Mouse (Mus musculus): Measurements from ENCODE around the gene Pfkfb4. TPM values are rescaled to one million over a fixed set of nuclear protein-coding genes. Genes with fewer than 3 reads are reported as not detected.

The Pfkfb4 gene
- 10 to 100 TPM; 18.8 to 43.0 TPM for total RNA-seq (2021)
- long read RNA-seq, experiment 1, partial matches to known transcripts, result 77 of 116 reads
- long read RNA-seq, experiment 1, other reads (novel, unspliced or antisense), result 38 of 116 reads
- long read RNA-seq, experiment 2, partial matches to known transcripts, result 48 of 72 reads
- long read RNA-seq, experiment 2, other reads (novel, unspliced or antisense), result 23 of 72 reads

GRCm38 (mm10) chr9:108991428-108992084, at the start of gene Pfkfb4:
Pfkfb4 (plus strand) TSS chr9:108991778.
- peak; percentile 98 for DNase-seq (ENCODE audit: low spot score)

DNA sequence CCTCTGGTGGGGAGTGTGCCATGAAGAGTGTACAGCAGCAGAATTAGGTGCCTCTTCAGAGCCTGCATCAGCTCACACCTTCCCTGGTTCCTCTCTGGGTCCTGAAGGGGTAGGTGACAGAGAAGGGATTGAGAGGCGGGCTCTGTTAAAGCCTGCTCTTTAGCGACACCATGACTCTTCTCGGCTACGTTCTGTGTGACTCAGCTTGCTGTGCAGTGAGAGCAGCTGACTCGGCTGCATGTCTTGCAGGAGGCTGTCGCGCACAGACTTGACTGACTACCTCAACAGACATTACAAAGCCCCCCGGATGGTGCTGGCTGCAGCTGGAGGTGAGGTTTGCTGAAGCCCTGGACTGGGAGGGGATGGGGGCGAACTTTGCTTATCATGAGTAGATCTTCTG, 46.5 kb upstream of the Pfkfb4 start:
- DNase-seq (ENCODE audit: low spot score), result no peak

DNA sequence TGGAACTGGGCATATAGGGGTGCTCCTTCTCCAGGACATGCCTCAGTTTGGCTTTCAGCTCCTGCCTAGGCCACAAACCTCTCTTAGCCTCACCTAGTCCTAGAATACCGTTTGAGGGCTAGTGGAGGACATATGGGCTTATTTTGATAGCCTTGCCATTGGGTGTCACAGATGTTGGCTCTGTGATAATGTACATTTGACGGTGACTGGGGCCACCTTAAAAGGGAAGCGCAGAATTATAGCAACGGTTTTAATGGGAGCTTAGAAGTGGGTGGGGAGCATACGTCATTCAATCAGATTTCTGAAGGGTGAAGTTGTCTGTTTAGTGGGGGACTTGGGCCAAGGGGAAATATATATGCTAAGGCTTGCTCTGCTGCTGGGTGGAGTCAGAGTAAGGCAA, 46.0 kb upstream of the Pfkfb4 start:
- no peak for DNase-seq (ENCODE audit: low spot score)

GRCm38 (mm10) chr9:108949231-108949966, 42.2 kb upstream of the Pfkfb4 start:
- DNase-seq (ENCODE audit: low spot score), result peak; percentile 56

DNA sequence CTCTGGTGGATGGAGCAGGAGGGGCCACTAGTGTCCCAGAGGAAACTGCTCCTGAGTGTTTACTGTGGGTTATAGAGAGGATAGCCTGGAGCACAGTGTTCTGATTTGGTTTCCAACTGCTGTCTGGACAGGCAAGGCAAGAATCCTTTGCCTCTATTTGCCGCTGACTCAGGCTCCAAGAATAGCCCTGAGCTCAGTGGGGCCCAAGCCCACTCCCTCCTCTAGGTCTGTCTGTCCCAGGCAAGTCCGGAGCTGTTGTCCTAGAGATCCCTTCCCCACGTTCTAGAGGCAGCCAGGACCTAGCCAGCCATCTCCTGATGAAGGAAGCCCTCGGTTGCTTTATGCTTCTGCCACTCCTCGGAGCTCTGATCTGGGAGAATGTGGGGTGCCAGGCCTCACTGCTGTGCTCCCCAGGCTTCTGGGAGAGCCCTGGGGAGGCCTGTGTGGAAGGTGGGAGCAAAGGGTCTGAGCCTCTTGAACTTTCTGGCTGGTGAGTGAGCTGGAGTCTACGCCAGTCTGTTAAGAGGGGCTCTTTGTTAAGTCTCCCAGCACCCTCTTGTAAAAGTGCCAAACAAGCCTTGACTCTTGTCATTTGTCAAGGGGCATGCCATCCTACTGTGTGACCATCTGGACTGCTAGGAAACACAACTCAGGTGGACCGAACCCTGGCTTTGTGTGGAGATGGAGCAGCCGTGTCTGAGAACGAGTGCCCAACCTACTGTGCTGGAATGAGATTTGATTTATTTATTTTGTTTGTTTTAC, 41.4 kb upstream of the Pfkfb4 start:
- peak; percentile 65 for DNase-seq (ENCODE audit: low spot score)

GRCm38 (mm10) chr9:108953081-108953636, 38.4 kb upstream of the Pfkfb4 start, which contains the start of gene Col7a1:
Col7a1 (plus strand) TSS chr9:108953586.
- no peak for DNase-seq (ENCODE audit: low spot score)

- no peak for DNase-seq (ENCODE audit: low spot score)
Measured at GRCm38 (mm10) chr9:108955241-108955640, 36.3 kb upstream of the Pfkfb4 start.

DNA sequence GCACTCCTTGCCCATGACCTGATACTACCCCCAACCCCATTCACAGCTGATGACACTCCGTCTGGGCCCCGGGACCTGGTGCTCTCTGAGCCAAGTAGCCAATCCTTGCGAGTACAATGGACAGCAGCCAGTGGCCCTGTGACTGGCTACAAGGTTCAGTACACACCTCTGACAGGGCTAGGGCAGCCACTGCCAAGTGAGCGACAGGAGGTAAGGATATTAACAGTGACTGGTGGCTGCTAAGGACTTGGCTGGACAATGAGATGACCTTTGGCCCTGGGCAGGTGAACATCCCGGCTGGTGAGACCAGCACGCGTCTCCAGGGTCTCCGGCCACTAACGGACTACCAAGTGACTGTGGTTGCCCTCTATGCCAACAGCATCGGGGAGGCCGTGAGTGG, 35.7 kb upstream of the Pfkfb4 start:
- no peak for DNase-seq (ENCODE audit: low spot score)

- DNase-seq (ENCODE audit: low spot score), result peak; percentile 12
Measured at GRCm38 (mm10) chr9:108963577-108963976, 28.0 kb upstream of the Pfkfb4 start.

DNA sequence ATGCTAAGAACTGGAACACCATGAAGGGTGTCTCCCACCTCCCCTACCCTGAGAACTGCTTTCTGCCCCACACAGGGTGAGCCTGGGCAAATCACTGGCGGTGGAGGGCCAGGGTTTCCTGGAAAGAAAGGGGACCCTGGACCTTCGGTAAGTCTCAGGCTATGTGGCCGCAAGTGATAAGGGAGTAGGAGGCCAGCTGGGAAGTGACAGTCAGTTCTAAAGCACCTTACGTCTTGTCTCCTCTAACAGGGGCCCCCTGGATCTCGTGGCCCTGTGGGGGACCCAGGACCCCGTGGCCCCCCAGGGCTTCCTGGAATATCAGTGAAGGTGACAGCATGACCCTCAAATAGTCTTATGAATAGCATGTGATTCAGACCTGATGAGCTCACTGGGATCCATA, 27.2 kb upstream of the Pfkfb4 start:
- DNase-seq (ENCODE audit: low spot score), result no peak

DNA sequence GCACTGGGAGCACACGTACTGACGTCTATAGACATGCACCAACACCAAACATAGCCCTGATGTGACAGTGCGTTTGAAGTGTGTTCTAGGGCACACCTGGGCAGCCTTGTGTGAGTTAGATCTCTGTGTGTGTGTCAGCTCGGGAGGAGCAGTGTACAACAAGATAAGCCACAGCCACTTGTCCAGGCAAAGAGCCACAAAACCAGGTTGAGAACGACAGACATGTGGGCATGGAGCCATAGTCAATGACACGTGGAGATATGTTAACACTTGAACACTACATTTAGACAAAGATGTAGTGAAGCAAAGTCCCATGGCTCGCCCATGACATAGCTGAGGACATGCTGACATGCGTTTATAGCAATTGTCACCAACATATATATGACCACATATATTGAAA, 21.0 kb upstream of the Pfkfb4 start:
- no peak for DNase-seq (ENCODE audit: low spot score)

DNA sequence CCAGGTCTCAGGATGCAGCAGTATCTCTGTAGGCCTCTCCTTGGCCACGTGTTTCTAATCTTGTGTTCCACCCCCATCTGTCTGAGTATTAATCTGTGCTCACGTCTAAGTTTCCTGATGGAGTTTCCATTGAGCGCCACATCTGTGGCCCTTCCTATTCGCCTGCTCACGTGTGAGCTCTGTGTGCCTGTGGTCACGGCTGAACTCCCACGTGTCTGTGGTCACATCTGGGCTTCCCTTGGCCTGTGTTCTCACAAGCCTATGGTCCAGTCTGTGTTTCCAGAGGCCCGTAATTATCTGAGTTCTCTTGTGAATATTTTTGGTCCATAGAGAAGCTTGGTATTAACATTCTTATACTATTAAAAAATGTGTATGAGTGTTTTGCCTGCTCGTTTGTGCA, 15.1 kb upstream of the Pfkfb4 start:
- DNase-seq (ENCODE audit: low spot score), result no peak

GRCm38 (mm10) chr9:108977966-108978365, 13.6 kb upstream of the Pfkfb4 start:
- DNase-seq (ENCODE audit: low spot score), result no peak

GRCm38 (mm10) chr9:108982498-108982897, 9.1 kb upstream of the Pfkfb4 start:
- DNase-seq (ENCODE audit: low spot score), result no peak

DNA sequence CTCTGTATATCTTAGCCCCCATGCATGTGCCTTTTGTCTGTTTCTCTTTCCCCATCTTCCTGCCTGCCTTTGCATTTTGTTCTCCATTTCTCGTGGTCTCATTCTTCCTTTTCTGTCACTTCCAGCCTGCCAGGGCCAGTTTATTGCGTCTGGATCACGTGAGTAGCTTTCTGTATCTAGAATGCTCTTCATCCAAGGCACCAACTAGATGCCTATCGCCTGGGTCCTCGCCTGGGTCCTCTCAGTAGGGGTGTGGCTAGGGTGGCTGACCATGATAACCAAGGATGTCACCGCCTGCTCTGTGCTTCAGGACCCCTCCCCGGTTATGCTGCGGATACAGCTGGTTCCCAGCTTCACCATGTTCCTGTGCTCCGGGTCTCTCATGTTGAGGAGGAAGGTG, 8.4 kb upstream of the Pfkfb4 start:
- DNase-seq (ENCODE audit: low spot score), result no peak

DNA sequence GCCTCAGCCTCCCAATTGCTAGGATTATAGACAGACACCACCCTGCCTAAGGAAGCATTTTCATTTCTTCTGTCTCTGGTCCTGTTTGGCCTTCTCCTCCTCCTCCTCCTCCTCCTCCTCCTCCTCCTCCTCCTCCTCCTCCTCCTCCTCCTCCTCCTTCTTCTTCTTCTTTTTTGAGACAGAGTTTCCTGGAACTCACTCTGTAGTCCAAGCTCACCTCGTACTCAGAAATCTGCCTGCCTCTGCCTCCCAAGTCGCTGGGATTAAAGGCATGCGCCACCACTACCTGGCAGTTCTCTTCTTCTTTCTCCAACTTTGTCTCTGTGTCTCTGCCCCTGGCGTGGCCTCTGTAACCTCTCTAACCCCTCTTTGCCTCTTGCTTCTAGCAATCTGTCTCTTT, 5.9 kb upstream of the Pfkfb4 start, which contains the start of gene Ucn2:
Ucn2 (plus strand) TSS at position 301 of the 400 bp plus-strand sequence.
- DNase-seq (ENCODE audit: low spot score), result no peak

GRCm38 (mm10) chr9:108987704-108988350, 3.8 kb upstream of the Pfkfb4 start:
- peak; percentile 68 for DNase-seq (ENCODE audit: low spot score)

- peak; percentile 51 for DNase-seq (ENCODE audit: low spot score)
Measured at GRCm38 (mm10) chr9:108989802-108990461, 1.6 kb upstream of the Pfkfb4 start.

GRCm38 (mm10) chr9:108990462-108990820, 1.1 kb upstream of the Pfkfb4 start:
- DNase-seq (ENCODE audit: low spot score), result peak; percentile 14

DNA sequence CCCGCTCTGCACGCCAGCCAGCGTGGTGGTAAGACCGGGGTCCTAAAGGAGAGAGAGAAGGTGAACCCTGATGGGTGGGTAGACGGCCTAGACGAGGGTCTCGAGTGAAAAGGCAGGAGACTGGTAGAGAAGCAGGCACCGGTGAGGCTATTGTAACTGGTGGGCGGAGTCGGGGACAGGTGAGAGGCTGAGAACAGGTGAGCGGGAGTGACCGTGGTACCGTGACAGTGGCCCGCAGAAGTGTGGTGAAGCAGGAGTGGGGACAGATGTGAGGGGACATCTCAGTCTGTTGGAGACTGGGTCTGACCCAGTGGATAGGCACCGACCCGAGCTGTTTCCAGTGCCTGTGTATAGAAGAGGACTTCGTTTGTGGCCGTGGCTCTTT, 499 bp downstream of the Pfkfb4 start:
- DNase-seq (ENCODE audit: low spot score), result no peak

All from gastrocnemius, adult 18-20 months (tissue).